Mouse (Mus musculus): ENCODE results near the gene Coro2b. TPM values are rescaled to one million over a fixed set of nuclear protein-coding genes. Genes with fewer than 3 reads are reported as not detected.

The Coro2b gene
- total and polyA plus RNA-seq, 2 experiments from 2014 or later: 22.8 to 36.2 TPM

DNA sequence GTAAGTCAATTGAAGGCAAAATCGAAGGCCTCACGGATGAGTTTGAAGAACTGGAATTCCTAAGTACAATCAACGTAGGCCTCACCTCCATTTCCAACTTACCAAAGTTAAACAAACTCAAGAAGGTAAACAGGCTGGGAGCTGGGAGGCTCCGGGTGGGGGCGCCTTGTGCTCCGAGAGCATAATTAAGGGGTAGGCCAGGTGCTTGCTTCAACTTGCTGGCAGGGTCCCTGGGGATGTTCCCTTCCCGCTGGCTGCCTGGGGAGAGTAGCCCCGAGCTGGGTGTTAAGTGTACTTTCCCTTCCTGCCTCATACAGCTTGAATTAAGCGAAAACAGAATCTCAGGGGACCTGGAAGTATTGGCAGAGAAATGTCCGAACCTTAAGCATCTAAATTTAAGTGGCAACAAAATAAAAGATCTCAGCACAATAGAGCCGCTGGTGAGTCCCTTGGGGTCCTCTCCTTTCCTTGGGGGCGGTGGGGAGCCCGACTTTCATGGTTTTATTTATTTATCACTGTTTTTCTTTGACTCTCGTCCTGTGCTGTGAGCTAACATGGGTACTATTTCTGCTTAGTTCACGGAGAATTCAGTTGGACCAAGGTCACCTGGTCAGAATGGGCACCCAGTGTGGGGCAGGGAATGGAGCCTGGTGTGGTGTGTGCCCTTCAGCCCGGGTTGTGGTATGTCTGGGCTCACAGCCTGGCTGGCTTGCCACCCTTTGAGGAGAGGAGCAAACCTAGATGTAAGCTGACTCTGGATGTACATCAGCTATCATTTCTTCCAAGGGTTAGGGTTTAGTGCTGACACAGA is 164.9 kb downstream of the Coro2b start:
- Histone ChIP-seq H3K4me1 (ENCODE audit: insufficient read depth, low read length) (peaks cover 11% of the 10 kb centered on the region), H3K36me3 (ENCODE audit: insufficient read depth, low read length) (peaks cover 20% of the 10 kb centered on the region), H3K4me3 (ENCODE audit: low read depth, low read length) (no peak overlapping the region), H3K9me3 (ENCODE audit: low read length) (no peaks in the 10 kb centered on the region), H3K27me3 (ENCODE audit: insufficient read depth, low read length) (no peaks in the 10 kb centered on the region), H3K27ac (ENCODE audit: low read depth, low read length) (no peak overlapping the region), H3K4me2 (ENCODE audit: low read depth, low read length, poor library complexity, severe bottlenecking) (no peak overlapping the region), H3K9ac (replicated peaks; ENCODE audit: low read length, poor library complexity, severe bottlenecking) (no peak overlapping the region)
- WGBS: 78% methylated on average over 16 of the region's 16 CpGs
- ATAC-seq (ENCODE audit: low FRiP score): no peak
- no peak for TF ChIP-seq CTCF (IDR thresholded peaks at IDR 0.05)
- DNase-seq (ENCODE audit: low spot score): no peak

- Histone ChIP-seq H3K4me3 (ENCODE audit: low read depth, low read length) (no peak overlapping the region), H3K4me2 (ENCODE audit: low read depth, low read length, poor library complexity, severe bottlenecking) (no peak overlapping the region), H3K27me3 (ENCODE audit: insufficient read depth, low read length) (no peaks in the 10 kb centered on the region), H3K36me3 (ENCODE audit: insufficient read depth, low read length) (peaks cover 13% of the 10 kb centered on the region), H3K27ac (ENCODE audit: low read depth, low read length) (no peak overlapping the region), H3K9me3 (ENCODE audit: low read length) (no peaks in the 10 kb centered on the region), H3K4me1 (ENCODE audit: insufficient read depth, low read length) (peaks cover 18% of the 10 kb centered on the region), H3K9ac (replicated peaks; ENCODE audit: low read length, poor library complexity, severe bottlenecking) (no peak overlapping the region)
- ATAC-seq (ENCODE audit: low FRiP score): no peak
- peak; percentile 10; the same call in 1 of the 2 replicates for TF ChIP-seq CTCF (IDR thresholded peaks at IDR 0.05)
- DNase-seq (ENCODE audit: low spot score): no peak
- WGBS: 73% methylated on average over 6 of the region's 6 CpGs
Observed at GRCm38 (mm10) chr9:62370648-62371280, 166.1 kb downstream of the Coro2b start.

DNA sequence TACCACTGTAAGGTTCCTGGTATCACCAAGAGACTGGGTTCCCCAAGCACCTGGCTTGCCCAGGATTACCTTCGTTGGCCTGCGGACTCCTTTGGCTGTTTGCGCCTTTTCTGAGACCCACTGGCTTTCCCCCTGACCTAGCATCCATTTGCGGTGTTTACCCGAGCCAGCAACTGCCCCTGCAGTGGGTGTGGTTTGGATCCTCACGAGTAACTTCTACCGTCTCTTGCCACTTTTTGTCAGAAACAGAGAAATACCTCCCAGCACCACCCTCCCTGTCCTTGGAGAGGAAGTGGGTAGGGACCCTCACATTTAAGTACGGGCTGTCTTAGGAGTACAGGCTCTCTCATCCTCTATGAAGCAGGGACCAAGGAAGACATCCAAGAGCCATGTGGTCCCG is 166.7 kb downstream of the Coro2b start:
- no peak for ATAC-seq (ENCODE audit: low FRiP score)
- H3K36me3 ChIP-seq (ENCODE audit: insufficient read depth, low read length): peaks cover 13% of the 10 kb centered on the region; the same call in 1 of the 2 replicates
- H3K4me2 ChIP-seq (ENCODE audit: low read depth, low read length, poor library complexity, severe bottlenecking): no peak overlapping the region
- no peaks in the 10 kb centered on the region for H3K27me3 ChIP-seq (ENCODE audit: insufficient read depth, low read length)
- H3K27ac ChIP-seq (ENCODE audit: low read depth, low read length): no peak overlapping the region
- no peak overlapping the region for H3K9ac ChIP-seq (replicated peaks; ENCODE audit: low read length, poor library complexity, severe bottlenecking)
- no peak for TF ChIP-seq CTCF (IDR thresholded peaks at IDR 0.05)
- H3K4me3 ChIP-seq (ENCODE audit: low read depth, low read length): no peak overlapping the region
- no peak for DNase-seq (ENCODE audit: low spot score)
- WGBS: 78% methylated on average over 9 of the region's 9 CpGs
- H3K9me3 ChIP-seq (ENCODE audit: low read length): no peaks in the 10 kb centered on the region
- peaks cover 18% of the 10 kb centered on the region for H3K4me1 ChIP-seq (ENCODE audit: insufficient read depth, low read length)

Other genes starting within 250 kb of the Coro2b start
- 88.8 and 114 TPM in 2 replicates for gene Anp32a, start 195.8 kb downstream of the Coro2b start, total RNA-seq (2014; rRNA removed)
- gene Anp32a, start 195.8 kb downstream of the Coro2b start, polyA plus RNA-seq (2015; fragmentation: Nextera tagmentation; extraction: Ambion mirVana): 60.5 and 76.2 TPM in 2 replicates
- 2.3 and 2.6 TPM in 2 replicates for gene Itga11, start 140.8 kb upstream of the Coro2b start, total RNA-seq (2014; rRNA removed)
- gene Itga11, start 140.8 kb upstream of the Coro2b start, polyA plus RNA-seq (2015; fragmentation: Nextera tagmentation; extraction: Ambion mirVana): 0.52 and 0.65 TPM in 2 replicates